Mouse (Mus musculus) CH12.LX (cell line): ENCODE results near the gene Dnah8.
A peak's percentile ranks its signal among the peaks of the same experiment; 100 is the strongest.

Source experiments
- CTCF ChIP-seq, 2 experiments: IDR thresholded peaks in 1 of 2; conservative IDR thresholded peaks in 1 of 2; 2 replicates each; pipeline ENCODE4 v1.5.1; 2011 to 2012; ENCODE audit warnings: low read depth in 2 of 2, low read length in 2 of 2, improper control_type of control experiment in 1 of 2, inconsistent platforms in 1 of 2, mild to moderate bottlenecking in 1 of 2, moderate library complexity in 1 of 2
- HCFC1 ChIP-seq: IDR thresholded peaks from 2 replicates; pipeline ENCODE4 v1.6.1; 2012; ENCODE audit warnings: low read depth, mild to moderate bottlenecking, inconsistent platforms, low read length, improper control_type of control experiment
- POLR2A ChIP-seq: IDR thresholded peaks from 2 replicates; pipeline ENCODE4 v1.6.1; 2011; ENCODE audit warnings: low read depth, mild to moderate bottlenecking, improper control_type of control experiment, low read length
- POLR2AphosphoS2 ChIP-seq: IDR thresholded peaks from 2 replicates; pipeline ENCODE4 v1.6.1; 2011; ENCODE audit warnings: low read depth, low read length, improper control_type of control experiment

GRCm38 (mm10) chr17:30874276-30874675, 250.1 kb downstream of the Dnah8 start:
- TF ChIP-seq CTCF (conservative IDR thresholded peaks at IDR 0.05 in 1 of 2, IDR thresholded peaks at IDR 0.05 in 1 of 2; ENCODE audit: low read depth in 2 of 2, low read length in 2 of 2), result peak; percentile 49 to 74
- no peak for TF ChIP-seq POLR2A
- TF ChIP-seq POLR2AphosphoS2, result no peak
- no peak for TF ChIP-seq HCFC1
